Mouse (Mus musculus): ENCODE data around the gene Cldnd1. TPM values are rescaled to one million over a fixed set of nuclear protein-coding genes. Genes with fewer than 3 reads are reported as not detected.

Cldnd1 gene
- 2.5 and 2.6 TPM in 2 replicates for polyA plus RNA-seq (2012)

GRCm38 (mm10) chr16:58727477-58728131 lies at the start of gene Cldnd1:
Gene Cldnd1, plus strand, starts transcription at chr16:58727910.
- TF ChIP-seq GATA1 (IDR thresholded peaks at IDR 0.05; ENCODE audit: low read length): no peak

DNA sequence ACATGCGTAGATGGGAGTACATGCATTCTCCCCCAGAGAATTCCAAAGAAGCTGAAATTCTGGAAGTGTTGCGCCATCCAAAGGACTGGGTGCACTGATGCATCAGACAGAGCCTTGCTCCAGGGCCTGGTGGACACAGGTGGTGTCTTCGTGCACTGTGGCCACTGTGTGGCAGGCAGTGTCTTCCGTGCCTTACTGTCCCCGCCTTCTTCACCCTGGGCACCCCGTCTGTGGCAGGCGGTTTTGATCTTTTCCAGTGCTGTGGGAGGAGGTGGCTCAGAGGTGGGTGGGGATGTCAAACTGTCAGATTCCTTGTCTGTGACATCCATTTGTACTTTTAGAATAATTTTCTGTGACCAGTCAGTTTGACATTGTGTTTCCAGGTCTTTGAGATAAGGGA lies 49.0 kb upstream of the Cldnd1 start:
- no peak for TF ChIP-seq GATA1 (IDR thresholded peaks at IDR 0.05; ENCODE audit: low read length)

GRCm38 (mm10) chr16:58682046-58682445 lies 45.7 kb upstream of the Cldnd1 start:
- no peak for TF ChIP-seq GATA1 (IDR thresholded peaks at IDR 0.05; ENCODE audit: low read length)

DNA sequence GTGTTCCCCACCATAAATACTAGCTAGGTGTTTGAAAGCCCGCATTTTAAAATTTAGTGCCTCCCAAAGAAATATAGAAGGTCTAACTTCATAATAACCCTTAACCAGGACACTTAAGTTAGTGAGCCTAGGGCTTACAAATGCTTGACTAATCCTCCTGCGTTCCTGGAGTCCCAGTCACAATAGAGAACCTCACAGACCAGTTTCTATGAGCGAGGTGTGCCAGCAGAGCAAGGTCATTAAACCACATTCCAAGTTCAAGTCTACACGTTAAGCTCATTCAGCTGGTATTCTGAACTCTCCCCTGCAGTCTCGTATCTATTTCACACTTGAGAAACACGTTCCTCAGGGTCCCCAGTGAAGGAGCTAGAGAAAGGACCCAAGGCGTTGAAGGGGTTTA lies 44.8 kb upstream of the Cldnd1 start:
- no peak for TF ChIP-seq GATA1 (IDR thresholded peaks at IDR 0.05; ENCODE audit: low read length)

DNA sequence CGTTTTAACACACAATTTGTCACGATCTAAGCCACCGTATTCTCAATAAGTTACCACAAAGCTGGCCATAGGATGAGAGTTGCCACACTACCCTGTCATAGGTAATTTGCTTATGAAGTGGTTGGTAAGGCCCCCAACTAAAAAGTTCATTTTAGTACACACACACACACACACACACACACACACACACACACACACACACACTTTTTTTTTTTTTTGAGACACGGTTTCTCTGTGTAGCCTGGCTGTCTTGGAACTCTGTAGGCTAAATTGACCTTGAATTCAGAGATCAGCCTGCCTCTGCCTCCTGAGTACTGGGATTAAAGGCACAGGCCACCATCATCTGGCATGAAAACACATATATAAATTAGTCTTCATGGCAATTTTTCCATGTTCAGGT lies 43.8 kb upstream of the Cldnd1 start:
- TF ChIP-seq GATA1 (IDR thresholded peaks at IDR 0.05; ENCODE audit: low read length): no peak

DNA sequence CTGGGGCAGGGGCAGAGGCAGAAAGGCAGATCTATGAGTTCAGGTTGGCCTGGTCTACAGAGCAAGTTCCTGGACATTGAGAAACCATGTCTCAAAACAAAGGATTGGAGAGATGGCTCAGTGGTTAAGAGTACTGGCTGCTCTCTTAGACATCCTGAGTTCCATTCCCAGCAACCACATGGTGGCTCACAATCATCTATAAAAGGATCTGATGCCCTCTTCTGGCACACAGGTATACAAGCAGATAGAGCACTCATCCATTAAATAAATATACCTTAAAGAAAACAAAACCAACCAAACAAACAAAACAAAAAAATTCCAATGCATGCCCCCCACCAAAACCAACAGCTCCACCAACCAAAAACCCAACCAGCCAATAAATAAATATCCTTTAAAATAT lies 43.2 kb upstream of the Cldnd1 start:
- no peak for TF ChIP-seq GATA1 (IDR thresholded peaks at IDR 0.05; ENCODE audit: low read length)

DNA sequence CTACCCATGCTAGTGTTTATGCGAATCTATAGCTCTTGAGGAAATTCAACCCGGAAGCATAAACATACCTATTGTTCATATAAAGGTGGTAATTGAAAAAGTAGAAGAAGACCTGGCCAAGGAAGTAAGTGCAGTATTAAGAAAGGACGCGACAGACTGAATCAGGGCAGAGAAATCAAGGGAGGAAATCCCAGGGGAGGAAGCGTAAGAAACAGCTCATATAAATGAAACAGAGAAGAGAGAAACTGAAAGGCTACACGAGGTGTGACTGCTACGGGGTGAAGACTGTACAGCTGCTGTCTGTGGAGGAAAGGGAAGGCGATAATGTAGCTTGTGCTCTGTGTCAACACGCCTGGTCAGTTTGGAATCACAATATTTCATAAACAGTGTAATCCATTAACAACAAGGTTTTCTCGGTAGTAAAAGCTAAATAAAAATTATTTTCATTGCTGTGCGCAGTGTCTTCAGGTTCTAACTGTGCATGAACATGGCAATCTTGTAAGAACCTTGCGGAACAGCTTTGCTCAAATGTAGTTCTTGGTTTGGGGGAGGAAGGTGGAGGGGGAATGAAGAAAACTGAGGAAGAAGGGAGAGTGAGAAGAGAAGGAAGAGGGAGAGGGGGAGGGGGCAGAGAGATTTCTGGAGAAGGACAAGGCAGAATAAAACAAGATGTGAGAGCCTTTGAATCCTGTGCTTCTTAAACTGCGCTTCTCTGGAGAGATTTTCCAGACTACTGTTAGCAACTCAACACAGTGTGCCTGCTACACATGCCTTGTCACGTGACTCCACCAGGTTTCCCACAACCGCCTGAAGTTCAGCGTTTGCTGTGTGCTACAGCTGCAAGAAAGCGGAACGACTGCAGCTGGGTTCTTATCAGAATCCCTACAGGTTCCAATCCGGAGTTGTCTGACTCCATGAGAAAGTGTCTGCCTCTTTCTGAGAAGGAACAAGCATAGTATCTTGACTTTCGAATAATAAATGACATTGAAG lies 41.9 kb upstream of the Cldnd1 start:
- TF ChIP-seq GATA1 (IDR thresholded peaks at IDR 0.05; ENCODE audit: low read length): no peak

- TF ChIP-seq GATA1 (IDR thresholded peaks at IDR 0.05; ENCODE audit: low read length): no peak
Measured at GRCm38 (mm10) chr16:58688534-58688933, 39.2 kb upstream of the Cldnd1 start.

- no peak for TF ChIP-seq GATA1 (IDR thresholded peaks at IDR 0.05; ENCODE audit: low read length)
Measured at GRCm38 (mm10) chr16:58689555-58690169, 38.0 kb upstream of the Cldnd1 start.

DNA sequence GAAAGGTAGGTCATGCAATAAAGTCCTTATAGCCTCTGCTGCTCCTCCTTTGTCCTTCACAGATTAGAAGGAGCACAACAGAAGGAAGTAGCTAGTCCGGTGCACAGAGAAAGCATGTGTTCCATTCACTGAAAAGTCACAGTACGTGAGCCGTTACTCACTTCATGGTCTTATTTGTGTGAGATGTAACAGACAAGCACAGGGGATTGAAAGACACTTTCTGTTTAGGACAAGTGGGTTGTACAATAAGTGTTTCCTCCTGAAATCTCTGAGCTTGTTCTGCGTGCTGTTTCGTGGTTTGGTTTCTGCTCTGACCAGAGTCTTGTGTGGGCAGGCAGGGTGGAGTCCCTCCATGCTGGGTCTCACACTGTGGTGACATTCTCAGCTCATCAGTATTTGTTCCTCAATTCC lies 37.4 kb upstream of the Cldnd1 start:
- TF ChIP-seq GATA1 (IDR thresholded peaks at IDR 0.05; ENCODE audit: low read length): no peak

DNA sequence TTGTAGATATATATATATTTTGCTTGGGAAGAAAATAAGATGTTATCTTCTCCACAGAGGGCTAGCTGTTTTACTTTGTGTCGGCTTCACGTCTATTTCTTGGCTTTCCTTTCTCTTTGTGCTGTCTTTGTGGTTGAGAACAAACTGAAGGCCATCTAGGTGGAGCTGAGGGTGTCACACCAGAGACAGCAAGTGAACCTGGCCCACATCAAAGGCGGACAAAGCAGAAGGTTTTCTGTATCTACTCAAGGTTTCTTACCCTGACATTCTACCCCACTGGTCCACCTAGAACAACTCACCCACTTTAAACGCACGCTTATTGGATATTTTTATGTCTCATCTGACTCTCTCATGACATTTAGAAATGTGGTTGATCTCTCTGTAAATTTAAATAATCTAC lies 33.6 kb upstream of the Cldnd1 start:
- no peak for TF ChIP-seq GATA1 (IDR thresholded peaks at IDR 0.05; ENCODE audit: low read length)

DNA sequence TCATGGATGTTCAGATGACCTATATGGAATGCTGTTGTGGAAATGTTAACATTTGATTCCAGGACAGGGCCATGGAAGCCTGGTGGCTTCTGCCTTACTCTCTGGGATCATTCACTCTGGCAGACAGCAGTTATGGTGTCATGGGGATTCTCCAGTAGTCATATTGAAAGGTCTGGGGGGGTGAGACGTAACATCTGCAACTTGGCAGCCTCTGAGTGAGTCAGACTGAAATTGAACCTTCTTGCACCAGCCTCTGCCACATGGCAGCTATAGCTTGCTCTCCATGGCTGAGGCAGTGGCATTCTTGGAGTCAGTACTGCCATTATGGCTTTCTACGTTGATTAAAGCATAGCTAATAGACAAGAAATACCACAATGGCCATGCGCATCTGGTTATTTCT lies 30.9 kb upstream of the Cldnd1 start:
- no peak for TF ChIP-seq GATA1 (IDR thresholded peaks at IDR 0.05; ENCODE audit: low read length)

GRCm38 (mm10) chr16:58697261-58697660 lies 30.4 kb upstream of the Cldnd1 start:
- no peak for TF ChIP-seq GATA1 (IDR thresholded peaks at IDR 0.05; ENCODE audit: low read length)

GRCm38 (mm10) chr16:58700174-58700573 lies 27.5 kb upstream of the Cldnd1 start:
- TF ChIP-seq GATA1 (IDR thresholded peaks at IDR 0.05; ENCODE audit: low read length): no peak

GRCm38 (mm10) chr16:58700816-58701424 lies 26.8 kb upstream of the Cldnd1 start:
- no peak for TF ChIP-seq GATA1 (IDR thresholded peaks at IDR 0.05; ENCODE audit: low read length)

- no peak for TF ChIP-seq GATA1 (IDR thresholded peaks at IDR 0.05; ENCODE audit: low read length)
Measured at GRCm38 (mm10) chr16:58701779-58702178, 25.9 kb upstream of the Cldnd1 start.
